Mouse (Mus musculus) left cerebral cortex, postnatal 4 days (tissue): Measurements from ENCODE around the gene Nmt1. TPM values are rescaled to one million over a fixed set of nuclear protein-coding genes. Genes with fewer than 3 reads are reported as not detected.

Experiments
- DNase-seq: peaks from one replicate; pipeline ENCODE4 v3.0.0-alpha.2; 2022
- intact Hi-C: fragments of 180-260 bp; cut with DNase I; formaldehyde crosslinking; loops from one replicate; pipeline ENCODE4 v1.15.1; 2025
- total RNA-seq, 2 experiments: library from RNA; stranded (reverse); gene quantifications; 2 replicates each; pipeline ENCODE4 v1.2.3; 2021

The Nmt1 gene
- total RNA-seq, 2 experiments from 2014 or later, result 60.3 to 67.8 TPM

GRCm38 (mm10) chr11:103038037-103038436, 10.0 kb downstream of the Nmt1 start:
- no peak for DNase-seq
- intact Hi-C loops, result no loop called here

- intact Hi-C loops, result no loop called here
- DNase-seq, result no peak
Observed at GRCm38 (mm10) chr11:103042828-103043227, 14.8 kb downstream of the Nmt1 start.

GRCm38 (mm10) chr11:103043982-103044381, 16.0 kb downstream of the Nmt1 start:
- intact Hi-C loops, result no loop called here
- DNase-seq, result no peak

GRCm38 (mm10) chr11:103046286-103046685, 18.3 kb downstream of the Nmt1 start:
- no peak for DNase-seq
- intact Hi-C loops, result no loop called here

- no peak for DNase-seq
- intact Hi-C loops, result loop anchor here (10.0 kb wide), 1 partner anchor 145 kb away; the partner anchor contains the start of gene Gfap
Observed at GRCm38 (mm10) chr11:103049611-103050010, 21.6 kb downstream of the Nmt1 start.

GRCm38 (mm10) chr11:103050153-103050552, 22.2 kb downstream of the Nmt1 start:
- intact Hi-C loops, result loop anchor here (10.0 kb wide), 1 partner anchor 145 kb away; the partner anchor contains the start of gene Gfap
- no peak for DNase-seq

GRCm38 (mm10) chr11:103051249-103051691, 23.3 kb downstream of the Nmt1 start:
- no peak for DNase-seq
- intact Hi-C loops, result loop anchor here (10.0 kb wide), 1 partner anchor 146 kb away; the partner anchor contains the start of gene Gfap

GRCm38 (mm10) chr11:103052078-103052477, 24.1 kb downstream of the Nmt1 start:
- intact Hi-C loops, result loop anchor here (10.0 kb wide), 1 partner anchor 147 kb away; the partner anchor contains the start of gene Gfap
- DNase-seq, result no peak

- DNase-seq, result no peak
- intact Hi-C loops, result loop anchor here (10.0 kb wide), 1 partner anchor 149 kb away; the partner anchor contains the start of gene Gfap
Observed at GRCm38 (mm10) chr11:103053191-103054076, 25.4 kb downstream of the Nmt1 start.

GRCm38 (mm10) chr11:103054798-103055197, 26.8 kb downstream of the Nmt1 start:
- intact Hi-C loops, result loop anchor here (10.0 kb wide), 1 partner anchor 150 kb away; the partner anchor contains the start of gene Gfap
- peak; percentile 71 for DNase-seq

GRCm38 (mm10) chr11:103056636-103057035, 28.6 kb downstream of the Nmt1 start:
- no peak for DNase-seq
- intact Hi-C loops, result loop anchor here (10.0 kb wide), 1 partner anchor 152 kb away; the partner anchor contains the start of gene Gfap

GRCm38 (mm10) chr11:103058499-103059085, 30.6 kb downstream of the Nmt1 start:
- intact Hi-C loops, result loop anchor here (10.0 kb wide), 1 partner anchor 154 kb away; the partner anchor contains the start of gene Gfap
- no peak for DNase-seq

- DNase-seq, result no peak
- intact Hi-C loops, result no loop called here
Observed at GRCm38 (mm10) chr11:103066191-103067050, 38.4 kb downstream of the Nmt1 start.

GRCm38 (mm10) chr11:103067051-103067361, 39.0 kb downstream of the Nmt1 start:
- intact Hi-C loops, result no loop called here
- no peak for DNase-seq

GRCm38 (mm10) chr11:103067457-103068001, 39.5 kb downstream of the Nmt1 start:
- DNase-seq, result no peak
- intact Hi-C loops, result no loop called here

GRCm38 (mm10) chr11:103068272-103068671, 40.3 kb downstream of the Nmt1 start:
- intact Hi-C loops, result no loop called here
- DNase-seq, result no peak

GRCm38 (mm10) chr11:103068884-103069283, 40.9 kb downstream of the Nmt1 start:
- intact Hi-C loops, result no loop called here
- DNase-seq, result no peak

- DNase-seq, result no peak
- intact Hi-C loops, result no loop called here
Observed at GRCm38 (mm10) chr11:103069731-103070130, 41.7 kb downstream of the Nmt1 start.

GRCm38 (mm10) chr11:103070322-103070880, 42.4 kb downstream of the Nmt1 start:
- intact Hi-C loops, result no loop called here

GRCm38 (mm10) chr11:103073671-103074070, 45.7 kb downstream of the Nmt1 start:
- intact Hi-C loops, result no loop called here
- no peak for DNase-seq

More at GRCm38 (mm10) chr11:103070322-103070880, 42.4 kb downstream of the Nmt1 start:
- DNase-seq, result no peak
